Mouse (Mus musculus): ENCODE measurements around the gene Exosc1. TPM values are rescaled to one million over a fixed set of nuclear protein-coding genes. Genes with fewer than 3 reads are reported as not detected.
A peak's percentile ranks its signal among the peaks of the same experiment; 100 is the strongest.

The Exosc1 gene
- polyA plus RNA-seq, 1 experiment: 46.5 TPM

GRCm38 (mm10) chr19:41952287-41952686 is 19.1 kb upstream of the Exosc1 start:
- no peaks in the 10 kb centered on the region for H3K79me3 ChIP-seq (ENCODE audit: low read depth)
- H3K36me3 ChIP-seq (ENCODE audit: control insufficient read depth, insufficient read depth): peaks cover 95% of the 10 kb centered on the region
- no peaks in the 10 kb centered on the region for H3K27me3 ChIP-seq (ENCODE audit: control insufficient read depth, insufficient read depth, insufficient read length)
- no peak overlapping the region for H3ac ChIP-seq (ENCODE audit: control insufficient read depth, insufficient read length, low read depth)
- H3K4me3 ChIP-seq (ENCODE audit: insufficient read depth, poor library complexity, severe bottlenecking): no peak overlapping the region
- H3K79me2 ChIP-seq (ENCODE audit: control insufficient read depth, insufficient read depth): no peaks in the 10 kb centered on the region
- TF ChIP-seq MAX (IDR thresholded peaks at IDR 0.05) (no peak), CTCF (IDR thresholded peaks at IDR 0.05; ENCODE audit: control insufficient read depth, insufficient read depth, insufficient read length) (peak; percentile 16)

GRCm38 (mm10) chr19:41943841-41944240 is 10.6 kb upstream of the Exosc1 start:
- TF ChIP-seq CEBPB (IDR thresholded peaks at IDR 0.05; ENCODE audit: low read depth) (no peak), MYOG (IDR thresholded peaks at IDR 0.05; ENCODE audit: control insufficient read depth, extremely low read depth, insufficient read length) (no peak), MYOD1 (IDR thresholded peaks at IDR 0.05; ENCODE audit: control insufficient read depth, insufficient read length, low read depth) (no peak), FOSL1 (IDR thresholded peaks at IDR 0.05; ENCODE audit: insufficient read depth, low read length, poor library complexity, severe bottlenecking) (no peak), MAX (IDR thresholded peaks at IDR 0.05) (no peak), USF1 (IDR thresholded peaks at IDR 0.05; ENCODE audit: low read depth) (no peak), CTCF (IDR thresholded peaks at IDR 0.05; ENCODE audit: control insufficient read depth, insufficient read depth, insufficient read length) (no peak)
- H3K79me2 ChIP-seq (ENCODE audit: control insufficient read depth, insufficient read depth): peaks cover 20% of the 10 kb centered on the region
- H3K4me3 ChIP-seq (ENCODE audit: insufficient read depth, poor library complexity, severe bottlenecking): no peak overlapping the region
- peaks cover 9% of the 10 kb centered on the region for H3K79me3 ChIP-seq (ENCODE audit: low read depth)
- H3K36me3 ChIP-seq (ENCODE audit: control insufficient read depth, insufficient read depth): peaks cover 98% of the 10 kb centered on the region
- H3K27me3 ChIP-seq (ENCODE audit: control insufficient read depth, insufficient read depth, insufficient read length): no peaks in the 10 kb centered on the region
- no peak overlapping the region for H3ac ChIP-seq (ENCODE audit: control insufficient read depth, insufficient read length, low read depth)

GRCm38 (mm10) chr19:41938539-41938938 is 5.3 kb upstream of the Exosc1 start:
- Histone ChIP-seq H3K27me3 (ENCODE audit: control insufficient read depth, insufficient read depth, insufficient read length) (no peaks in the 10 kb centered on the region), H3K4me3 (ENCODE audit: insufficient read depth, poor library complexity, severe bottlenecking) (no peak overlapping the region), H3K36me3 (ENCODE audit: control insufficient read depth, insufficient read depth) (peaks cover 70% of the 10 kb centered on the region), H3K79me2 (ENCODE audit: control insufficient read depth, insufficient read depth) (peaks cover 67% of the 10 kb centered on the region), H3ac (ENCODE audit: control insufficient read depth, insufficient read length, low read depth) (no peak overlapping the region), H3K79me3 (ENCODE audit: low read depth) (peaks cover 48% of the 10 kb centered on the region)
- no peak for TF ChIP-seq CEBPB (IDR thresholded peaks at IDR 0.05; ENCODE audit: low read depth)
- no peak for TF ChIP-seq FOSL1 (IDR thresholded peaks at IDR 0.05; ENCODE audit: insufficient read depth, low read length, poor library complexity, severe bottlenecking)
- TF ChIP-seq MYOD1 (IDR thresholded peaks at IDR 0.05; ENCODE audit: control insufficient read depth, insufficient read length, low read depth): no peak
- no peak for TF ChIP-seq CTCF (IDR thresholded peaks at IDR 0.05; ENCODE audit: control insufficient read depth, insufficient read depth, insufficient read length)
- TF ChIP-seq USF1 (IDR thresholded peaks at IDR 0.05; ENCODE audit: low read depth): no peak
- no peak for TF ChIP-seq MAX (IDR thresholded peaks at IDR 0.05)

GRCm38 (mm10) chr19:41935921-41936320 is 2.7 kb upstream of the Exosc1 start:
- TF ChIP-seq CTCF (IDR thresholded peaks at IDR 0.05; ENCODE audit: control insufficient read depth, insufficient read depth, insufficient read length): no peak
- H3ac ChIP-seq (ENCODE audit: control insufficient read depth, insufficient read length, low read depth): no peak overlapping the region
- no peak overlapping the region for H3K4me3 ChIP-seq (ENCODE audit: insufficient read depth, poor library complexity, severe bottlenecking)
- H3K36me3 ChIP-seq (ENCODE audit: control insufficient read depth, insufficient read depth): peaks cover 48% of the 10 kb centered on the region
- no peaks in the 10 kb centered on the region for H3K27me3 ChIP-seq (ENCODE audit: control insufficient read depth, insufficient read depth, insufficient read length)
- peaks cover 68% of the 10 kb centered on the region for H3K79me3 ChIP-seq (ENCODE audit: low read depth)
- H3K79me2 ChIP-seq (ENCODE audit: control insufficient read depth, insufficient read depth): peaks cover 91% of the 10 kb centered on the region

- Histone ChIP-seq H3K79me2 (ENCODE audit: control insufficient read depth, insufficient read depth) (peaks cover 86% of the 10 kb centered on the region), H3K36me3 (ENCODE audit: control insufficient read depth, insufficient read depth) (peaks cover 35% of the 10 kb centered on the region), H3ac (ENCODE audit: control insufficient read depth, insufficient read length, low read depth) (peak overlapping the region; percentile 85), H3K27me3 (ENCODE audit: control insufficient read depth, insufficient read depth, insufficient read length) (no peaks in the 10 kb centered on the region), H3K4me3 (ENCODE audit: insufficient read depth, poor library complexity, severe bottlenecking) (peak overlapping the region; percentile 98), H3K79me3 (ENCODE audit: low read depth) (peaks cover 63% of the 10 kb centered on the region)
- TF ChIP-seq MAX (IDR thresholded peaks at IDR 0.05): no peak
- no peak for TF ChIP-seq MYOG (IDR thresholded peaks at IDR 0.05; ENCODE audit: control insufficient read depth, extremely low read depth, insufficient read length)
- TF ChIP-seq MYOD1 (IDR thresholded peaks at IDR 0.05; ENCODE audit: control insufficient read depth, insufficient read length, low read depth): no peak
- TF ChIP-seq USF1 (IDR thresholded peaks at IDR 0.05; ENCODE audit: low read depth): no peak
- TF ChIP-seq CTCF (IDR thresholded peaks at IDR 0.05; ENCODE audit: control insufficient read depth, insufficient read depth, insufficient read length): no peak
- no peak for TF ChIP-seq CEBPB (IDR thresholded peaks at IDR 0.05; ENCODE audit: low read depth)
- TF ChIP-seq FOSL1 (IDR thresholded peaks at IDR 0.05; ENCODE audit: insufficient read depth, low read length, poor library complexity, severe bottlenecking): no peak
Measured at GRCm38 (mm10) chr19:41934124-41934523, 901 bp upstream of the Exosc1 start.

- H3ac ChIP-seq (ENCODE audit: control insufficient read depth, insufficient read length, low read depth): peak overlapping the region; percentile 80
- H3K4me3 ChIP-seq (ENCODE audit: insufficient read depth, poor library complexity, severe bottlenecking): peak overlapping the region; percentile 98
- TF ChIP-seq USF1 (IDR thresholded peaks at IDR 0.05; ENCODE audit: low read depth) (peak; percentile 72), FOSL1 (IDR thresholded peaks at IDR 0.05; ENCODE audit: insufficient read depth, low read length, poor library complexity, severe bottlenecking) (no peak), CTCF (IDR thresholded peaks at IDR 0.05; ENCODE audit: control insufficient read depth, insufficient read depth, insufficient read length) (no peak)
- H3K36me3 ChIP-seq (ENCODE audit: control insufficient read depth, insufficient read depth): peaks cover 35% of the 10 kb centered on the region
- peaks cover 71% of the 10 kb centered on the region for H3K79me2 ChIP-seq (ENCODE audit: control insufficient read depth, insufficient read depth)
- H3K27me3 ChIP-seq (ENCODE audit: control insufficient read depth, insufficient read depth, insufficient read length): no peaks in the 10 kb centered on the region
- H3K79me3 ChIP-seq (ENCODE audit: low read depth): peaks cover 53% of the 10 kb centered on the region
Measured at GRCm38 (mm10) chr19:41932686-41933085, 537 bp downstream of the Exosc1 start.
